Comparison of ENCODE assay signal across 26 mouse cellular contexts in genomic region chr1:42623766-42624165, GRCm38 (mm10).
"Had no signal": no experiment of that assay in that cellular context is flagged by ENCODE, and none has a peak within 500 bp of the region (broad histone marks: within the 10 kb centered on the region; RNA-seq: fewer than 3 reads in every experiment).

No protein-coding gene starts in this region.

- H3K27me3 ChIP-seq: embryonic facial prominence, embryonic 12.5 days; embryonic facial prominence, embryonic 15.5 days; forebrain, embryonic 13.5 days; forebrain, embryonic 15.5 days had no signal

- H3K27ac ChIP-seq: embryonic facial prominence, embryonic 12.5 days; embryonic facial prominence, embryonic 13.5 days; embryonic facial prominence, embryonic 15.5 days; forebrain, embryonic 10.5 days; forebrain, embryonic 12.5 days; forebrain, embryonic 13.5 days; forebrain, embryonic 15.5 days; gastrocnemius, adult 2 months; heart, adult 2 months had no signal

- H3K4me3 ChIP-seq: embryonic facial prominence, embryonic 12.5 days; embryonic facial prominence, embryonic 13.5 days; embryonic facial prominence, embryonic 15.5 days; erythroblast, embryonic 14.5 days; forebrain, embryonic 10.5 days; forebrain, embryonic 12.5 days; forebrain, embryonic 13.5 days; forebrain, embryonic 15.5 days; gastrocnemius, adult 2 months; heart, adult 2 months had no signal

- H3K9me3 ChIP-seq: embryonic facial prominence, embryonic 13.5 days; embryonic facial prominence, embryonic 15.5 days had no signal

- ATAC-seq: forebrain, embryonic 13.5 days; forebrain, embryonic 14.5 days; forebrain, embryonic 15.5 days; forebrain, embryonic 16.5 days; forebrain, postnatal 0 days had no signal

- H3K36me3 ChIP-seq: embryonic facial prominence, embryonic 12.5 days; embryonic facial prominence, embryonic 13.5 days; embryonic facial prominence, embryonic 15.5 days; forebrain, embryonic 10.5 days; forebrain, embryonic 12.5 days; forebrain, embryonic 15.5 days had no signal

- H3K4me2 ChIP-seq: embryonic facial prominence, embryonic 12.5 days; embryonic facial prominence, embryonic 13.5 days; embryonic facial prominence, embryonic 15.5 days; forebrain, embryonic 12.5 days; forebrain, embryonic 13.5 days; forebrain, embryonic 15.5 days had no signal

- H3K9ac ChIP-seq: embryonic facial prominence, embryonic 12.5 days; embryonic facial prominence, embryonic 13.5 days; embryonic facial prominence, embryonic 15.5 days; forebrain, embryonic 12.5 days; forebrain, embryonic 13.5 days; forebrain, embryonic 15.5 days; forebrain, postnatal 0 days had no signal

- DNase-seq: cerebellum, adult 8-10 months; cerebellum, adult 9-10 months; cerebellum, adult 9-11 months; cerebellum, postnatal 14 days; cerebellum, postnatal 25 days; cerebellum, postnatal 36 days; embryo, embryonic 11 days; forebrain, postnatal 0 days; gastrocnemius, adult 2 months; gastrocnemius, postnatal 10 days; gastrocnemius, postnatal 14 days; gastrocnemius, postnatal 25 days; gastrocnemius, postnatal 36 days; heart, adult 11 months; heart, adult 18-20 months; heart, adult 2 months had no signal
